Mouse (Mus musculus) thymus, postnatal 36 days (tissue): ENCODE results near the gene Ugt1a5.

ENCODE experiments used
- DNase-seq, 2 experiments: peaks; one replicate each; pipeline ENCODE4 v3.0.0; 2022; ENCODE audit warnings: mixed read lengths in 2 of 2

The Ugt1a5 gene

GRCm38 (mm10) chr1:88264237-88264868, 98.5 kb downstream of the Ugt1a5 start:
- DNase-seq, result no peak

GRCm38 (mm10) chr1:88264869-88265240, 99.0 kb downstream of the Ugt1a5 start:
- DNase-seq, result no peak

- DNase-seq, result peak in 1 of 2 experiments; percentile 17
These were observed 100.3 kb downstream of the Ugt1a5 start for GRCm38 (mm10) chr1:88266123-88266522.

- no peak for DNase-seq
These were observed 101.7 kb downstream of the Ugt1a5 start for GRCm38 (mm10) chr1:88267489-88267888.

- peak in 1 of 2 experiments; percentile 10 for DNase-seq
These were observed 102.3 kb downstream of the Ugt1a5 start for GRCm38 (mm10) chr1:88268070-88268469.
